Mouse (Mus musculus) neural tube, embryonic 14.5 days (tissue): Measurements from ENCODE around the gene Serpina1e. TPM values are rescaled to one million over a fixed set of nuclear protein-coding genes. Genes with fewer than 3 reads are reported as not detected.
"Not testable (repeated sequence)": the region's sequence is repeated elsewhere in the genome, so short reads cannot be mapped to it uniquely, and the experiment has no call there.

ENCODE experiments used
- ATAC-seq: fragments of 200-750 bp; cut with Nextera tagmentation; 2 replicates; pipeline ENCODE4 v1.8.0; 2017; ENCODE audit warnings: low read depth, mild to moderate bottlenecking, moderate TSS enrichment, moderate library complexity
- H3K27ac ChIP-seq: fragments of 300-500 bp; sonication (generic); 2 replicates; pipeline ENCODE4 v1.5.1; 2014; ENCODE audit warnings: low read depth, mild to moderate bottlenecking, control low read depth, low read length, moderate library complexity, mixed read lengths
- H3K27me3 ChIP-seq: fragments of 300-500 bp; sonication (generic); 2 replicates; pipeline ENCODE4 v1.6.1; 2014; ENCODE audit warnings: low read length; ENCODE audit not compliant: control insufficient read depth, insufficient read depth
- H3K36me3 ChIP-seq: fragments of 300-500 bp; sonication (generic); 2 replicates; pipeline ENCODE4 v1.6.1; 2014; ENCODE audit warnings: low read length, mixed read lengths; ENCODE audit not compliant: control insufficient read depth, insufficient read depth
- H3K4me1 ChIP-seq: fragments of 300-500 bp; sonication (generic); 2 replicates; pipeline ENCODE4 v1.6.1; 2014; ENCODE audit warnings: low read length; ENCODE audit not compliant: control insufficient read depth, insufficient read depth
- H3K4me2 ChIP-seq: fragments of 300-500 bp; sonication (generic); 2 replicates; pipeline ENCODE4 v1.6.1; 2014; ENCODE audit warnings: mild to moderate bottlenecking, low read depth, low read length, control low read depth
- H3K4me3 ChIP-seq: fragments of 300-500 bp; sonication (generic); 2 replicates; pipeline ENCODE4 v1.5.1; 2014; ENCODE audit warnings: low read depth, low read length, control low read depth, mixed read lengths
- H3K9ac ChIP-seq: fragments of 300-500 bp; sonication (generic); replicated peaks from 2 replicates; pipeline ENCODE4 v1.6.1; 2014; ENCODE audit warnings: low read depth, mild to moderate bottlenecking, control low read depth, low read length, mixed read lengths
- H3K9me3 ChIP-seq: fragments of 300-500 bp; sonication (generic); 2 replicates; pipeline ENCODE4 v1.6.1; 2016; ENCODE audit warnings: low read length; ENCODE audit not compliant: control insufficient read depth
- WGBS: fragments of 180-500 bp; shearing (Covaris S2); extraction: QIAGEN DNeasy Blood & Tissue Kit; methylation state at CpG from one replicate; pipeline ENCODE4 v1.1.7; 2014; 5-methylcytosine and 5-hydroxymethylcytosine counted together
- polyA plus RNA-seq: library from polyadenylated mRNA; unstranded; fragments of >200 nt; fragmentation: Nextera tagmentation; extraction: Ambion mirVana; gene quantifications from 2 replicates; pipeline ENCODE4 v1.2.1, GENCODE M21; 2014

Gene Serpina1e
- polyA plus RNA-seq, 1 experiment from 2014 or later, result not detected

- not testable (repeated sequence) for H3K36me3 ChIP-seq, H3K4me2 ChIP-seq, H3K9ac ChIP-seq, H3K27ac ChIP-seq, H3K4me1 ChIP-seq, H3K9me3 ChIP-seq, H3K27me3 ChIP-seq, H3K4me3 ChIP-seq, ATAC-seq
- 97% methylated on average over 10 of the region's 16 CpGs for WGBS
Observed at GRCm38 (mm10) chr12:103909181-103909580, 49.6 kb downstream of the Serpina1e start.

DNA sequence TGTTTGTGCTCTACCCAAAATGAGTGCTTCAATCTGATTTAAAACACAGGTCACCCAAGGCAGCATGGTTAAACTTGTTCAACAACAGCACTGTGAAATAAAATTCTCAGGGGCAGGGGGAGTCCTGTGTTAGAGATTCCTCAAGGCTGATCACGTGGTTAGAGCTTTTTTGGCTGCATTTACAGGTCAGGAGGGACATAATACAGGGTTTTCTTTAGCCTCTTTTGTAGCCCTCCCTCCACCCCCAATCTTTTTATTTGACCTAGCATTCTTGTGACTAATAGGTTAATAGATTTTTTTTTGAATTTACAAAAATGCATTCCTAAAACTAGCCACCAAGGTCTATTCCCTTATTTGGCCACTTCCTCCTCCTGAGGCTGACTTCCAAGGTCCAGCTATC, 51.0 kb downstream of the Serpina1e start:
- H3K9me3 ChIP-seq, ATAC-seq, H3K36me3 ChIP-seq, H3K4me2 ChIP-seq, H3K9ac ChIP-seq, H3K27ac ChIP-seq, H3K27me3 ChIP-seq, H3K4me3 ChIP-seq, H3K4me1 ChIP-seq: not testable (repeated sequence)
- WGBS, result 28% methylated on average over 1 of the region's 1 CpGs

DNA sequence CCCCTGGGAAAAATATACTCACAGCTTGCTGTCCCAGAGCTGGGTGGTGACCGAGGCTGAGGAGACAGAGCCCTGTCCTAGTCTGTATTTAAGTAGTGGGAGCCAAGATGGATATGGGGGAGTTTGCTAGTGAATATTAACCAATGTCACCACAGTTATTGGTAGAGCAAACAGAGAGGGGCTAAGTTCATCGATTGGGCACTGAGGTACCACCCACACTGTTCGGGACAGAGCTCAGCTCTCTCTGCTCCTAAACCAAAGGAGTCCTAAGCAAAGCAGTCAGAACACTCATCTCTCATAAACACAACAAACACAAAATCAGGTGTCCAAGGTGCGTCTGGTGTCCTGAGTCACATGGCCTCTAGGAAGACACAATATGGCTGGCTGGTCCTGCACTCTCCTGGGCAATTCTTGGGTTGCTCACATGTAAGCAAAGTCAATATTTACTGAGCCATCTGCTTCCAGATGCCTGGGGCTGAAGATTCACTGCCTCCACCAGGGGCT, 53.9 kb downstream of the Serpina1e start, which contains the start of gene Serpina1c:
Gene Serpina1c (minus strand): TSS at position 51 of the 504 bp plus-strand sequence.
- H3K27ac ChIP-seq, H3K4me3 ChIP-seq, ATAC-seq, H3K36me3 ChIP-seq, H3K4me1 ChIP-seq, H3K9me3 ChIP-seq, H3K9ac ChIP-seq, H3K27me3 ChIP-seq, H3K4me2 ChIP-seq: not testable (repeated sequence)
- WGBS, result 88% methylated on average over 4 of the region's 4 CpGs

DNA sequence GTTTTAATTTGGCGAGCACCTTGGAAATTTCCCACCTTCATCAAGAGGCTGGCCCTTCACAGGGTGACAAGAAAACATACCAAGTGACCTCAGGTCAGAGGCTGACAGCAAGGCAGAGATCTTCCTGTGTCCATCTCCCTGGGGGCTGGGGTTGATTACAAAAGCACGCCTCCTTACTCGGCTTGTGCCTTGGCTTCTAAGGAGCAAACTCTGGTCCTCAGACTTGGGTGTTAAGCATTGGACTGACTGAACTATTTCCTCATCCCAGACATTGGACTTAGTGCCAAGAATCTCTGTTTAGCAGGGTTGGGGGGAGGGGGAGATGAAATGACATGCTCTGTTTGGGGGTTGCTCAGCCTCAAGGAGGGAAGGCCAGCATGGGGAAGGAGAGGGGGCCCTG, 56.8 kb downstream of the Serpina1e start:
- H3K4me2 ChIP-seq, ATAC-seq, H3K27ac ChIP-seq, H3K9ac ChIP-seq, H3K36me3 ChIP-seq, H3K27me3 ChIP-seq, H3K4me3 ChIP-seq, H3K4me1 ChIP-seq, H3K9me3 ChIP-seq: not testable (repeated sequence)
- 93% methylated on average over 3 of the region's 3 CpGs for WGBS

Other genes with a start within 250 kb of the Serpina1e start
- not detected in 2 replicates for gene Serpina1d, start 185.4 kb downstream of the Serpina1e start, polyA plus RNA-seq
- 0.50 and 0.67 TPM in 2 replicates for gene Serpina1b, start 128.6 kb downstream of the Serpina1e start, polyA plus RNA-seq
- gene Serpina1a, start 95.4 kb downstream of the Serpina1e start, polyA plus RNA-seq, result 0.21 and 0.42 TPM in 2 replicates
- gene Serpina1c, start 54.1 kb downstream of the Serpina1e start, polyA plus RNA-seq, result 0.28 TPM in 1 of 2 replicates, not detected in the other
- not detected in 2 replicates for gene Serpina11, start 31.0 kb upstream of the Serpina1e start, polyA plus RNA-seq
- not detected in 2 replicates for gene Serpina9, start 54.8 kb upstream of the Serpina1e start, polyA plus RNA-seq
- not detected in 2 replicates for gene Serpina12, start 85.5 kb upstream of the Serpina1e start, polyA plus RNA-seq
- gene Serpina5, start 142.1 kb upstream of the Serpina1e start, polyA plus RNA-seq, result not detected in 2 replicates
- not detected in 2 replicates for gene Serpina3a, start 153.7 kb upstream of the Serpina1e start, polyA plus RNA-seq
- not detected in 2 replicates for gene Serpina3b, start 169.0 kb upstream of the Serpina1e start, polyA plus RNA-seq
- gene Serpina3c, start 194.9 kb upstream of the Serpina1e start, polyA plus RNA-seq, result not detected in 2 replicates